Mouse (Mus musculus) thymus, adult 2 months (tissue): ENCODE measurements around the gene Selenon.

ENCODE experiments used
- CTCF ChIP-seq: fragments of 200-500 bp; IDR thresholded peaks from 2 replicates; pipeline ENCODE4 v1.5.1; 2012; ENCODE audit warnings: mild to moderate bottlenecking, control low read depth, low read length, moderate library complexity, borderline replicate concordance; ENCODE audit not compliant: control insufficient read depth, poor library complexity, insufficient read depth; ENCODE audit errors: extremely low read depth
- POLR2A ChIP-seq: fragments of 200-500 bp; IDR thresholded peaks from 2 replicates; pipeline ENCODE4 v1.6.1; 2012; ENCODE audit warnings: mild to moderate bottlenecking, low read length, control low read depth, moderate library complexity; ENCODE audit not compliant: control insufficient read depth, poor library complexity, insufficient read depth; ENCODE audit errors: extremely low read depth

DNA sequence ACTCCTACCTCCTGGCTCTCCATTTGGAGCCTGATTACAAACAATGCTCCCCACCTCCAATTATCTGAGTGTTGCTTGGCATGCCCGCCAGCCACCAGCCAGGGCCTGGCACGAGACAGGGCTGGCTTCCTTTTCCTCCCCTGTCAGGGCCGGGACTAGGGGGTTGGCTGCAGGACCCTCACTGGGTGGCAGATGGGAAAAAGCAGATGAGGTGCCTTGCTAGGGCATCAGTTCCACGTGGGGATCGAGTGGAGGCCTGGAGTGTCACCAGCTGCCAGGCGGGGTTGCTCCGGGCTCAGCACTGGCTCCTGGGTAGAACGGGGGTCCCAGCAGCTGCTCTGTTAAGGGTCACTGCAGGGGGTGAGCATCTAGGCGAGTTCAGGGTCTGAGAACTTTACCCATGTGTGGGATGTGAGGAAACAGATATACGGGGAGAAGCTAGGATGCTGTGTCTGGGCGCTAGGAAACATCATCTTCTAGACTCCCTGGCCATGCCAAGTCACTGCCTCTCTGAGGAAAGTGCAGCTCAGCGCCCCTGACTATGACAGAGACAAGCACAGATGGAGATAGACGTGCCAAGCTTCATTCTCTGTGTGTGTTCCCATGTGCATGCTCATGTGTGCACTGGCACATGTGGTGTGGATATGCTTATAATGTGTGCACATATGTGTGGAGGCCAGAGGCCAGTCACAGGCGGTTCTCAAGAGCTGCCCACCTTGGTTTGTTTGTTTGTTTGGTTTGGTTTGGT is 18.9 kb upstream of the Selenon start:
- TF ChIP-seq CTCF (no peak), POLR2A (no peak)
